Mouse (Mus musculus) heart, postnatal 25 days (tissue): ENCODE measurements around the gene Pus1. TPM values are rescaled to one million over a fixed set of nuclear protein-coding genes. Genes with fewer than 3 reads are reported as not detected.

Experiments used
- DNase-seq: peaks from one replicate; pipeline ENCODE4 v3.0.0; 2022; ENCODE audit warnings: low spot score
- intact Hi-C: fragments of 180-260 bp; cut with DNase I; formaldehyde crosslinking; loops from one replicate; pipeline ENCODE4 v1.15.1; 2025
- total RNA-seq, 2 experiments: library from RNA; stranded (reverse); gene quantifications; 2 replicates each; pipeline ENCODE4 v1.2.3; 2021

Pus1 gene
- total RNA-seq, 2 experiments from 2014 or later = 16.1 to 17.9 TPM

DNA sequence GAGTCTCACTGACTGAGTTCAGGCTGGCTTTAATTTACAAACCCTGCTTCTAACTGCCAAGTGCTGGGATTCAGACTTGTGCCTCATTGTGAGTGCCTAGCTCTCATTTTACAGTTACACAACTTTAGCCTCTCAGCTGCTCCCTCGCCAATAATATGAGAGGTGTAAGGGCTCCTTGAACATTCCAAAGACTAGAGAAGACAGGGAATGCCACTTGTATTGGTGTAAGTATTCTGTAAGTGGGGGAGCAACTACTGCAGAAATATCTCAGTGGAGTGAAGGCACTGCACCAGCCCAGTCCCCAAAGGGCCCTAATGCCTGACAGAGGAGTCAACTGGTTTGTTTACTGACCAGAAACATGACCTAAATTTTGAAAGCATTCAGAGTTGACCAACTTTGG is 52.6 kb downstream of the Pus1 start:
- no peak for DNase-seq
- intact Hi-C loops = no loop called here

Other genes with a start within 250 kb of the Pus1 start
- gene Galnt9, start 236.3 kb downstream of the Pus1 start, total RNA-seq = not detected
- 10 to 100 TPM; 11.8 to 12.3 TPM for gene Noc4l, start 127.2 kb downstream of the Pus1 start, total RNA-seq
- 1 to 10 TPM; 8.6 to 9.7 TPM for gene Ddx51, start 127.2 kb downstream of the Pus1 start, total RNA-seq
- gene Ep400, start 9.9 kb downstream of the Pus1 start, total RNA-seq = 10 to 100 TPM; 34.9 to 36.6 TPM
- gene Ulk1, start 29.4 kb upstream of the Pus1 start, total RNA-seq = 10 to 100 TPM; 73.2 to 78.0 TPM
- gene Hscb, start 59.1 kb upstream of the Pus1 start, total RNA-seq = 10 to 100 TPM; 18.8 to 21.1 TPM
- 1 to 10 TPM; 3.3 to 4.5 TPM for gene Chek2, start 59.3 kb upstream of the Pus1 start, total RNA-seq
- 10 to 100 TPM; 13.3 to 16.9 TPM for gene Ttc28, start 99.1 kb upstream of the Pus1 start, total RNA-seq